Mouse (Mus musculus) liver, postnatal 0 days (tissue): Measurements from ENCODE around the gene Olfr1325.
"Not testable (repeated sequence)": the region's sequence is repeated elsewhere in the genome, so short reads cannot be mapped to it uniquely, and the experiment has no call there.

Experiments
- CTCF ChIP-seq: sonication (generic); IDR thresholded peaks from 2 replicates; pipeline ENCODE4 v1.5.1; 2016; ENCODE audit warnings: antibody characterized with exemption, low read depth
- EP300 ChIP-seq: IDR thresholded peaks from 2 replicates; pipeline ENCODE4 v1.6.1; 2016; ENCODE audit warnings: antibody characterized with exemption, low read depth, mild to moderate bottlenecking

DNA sequence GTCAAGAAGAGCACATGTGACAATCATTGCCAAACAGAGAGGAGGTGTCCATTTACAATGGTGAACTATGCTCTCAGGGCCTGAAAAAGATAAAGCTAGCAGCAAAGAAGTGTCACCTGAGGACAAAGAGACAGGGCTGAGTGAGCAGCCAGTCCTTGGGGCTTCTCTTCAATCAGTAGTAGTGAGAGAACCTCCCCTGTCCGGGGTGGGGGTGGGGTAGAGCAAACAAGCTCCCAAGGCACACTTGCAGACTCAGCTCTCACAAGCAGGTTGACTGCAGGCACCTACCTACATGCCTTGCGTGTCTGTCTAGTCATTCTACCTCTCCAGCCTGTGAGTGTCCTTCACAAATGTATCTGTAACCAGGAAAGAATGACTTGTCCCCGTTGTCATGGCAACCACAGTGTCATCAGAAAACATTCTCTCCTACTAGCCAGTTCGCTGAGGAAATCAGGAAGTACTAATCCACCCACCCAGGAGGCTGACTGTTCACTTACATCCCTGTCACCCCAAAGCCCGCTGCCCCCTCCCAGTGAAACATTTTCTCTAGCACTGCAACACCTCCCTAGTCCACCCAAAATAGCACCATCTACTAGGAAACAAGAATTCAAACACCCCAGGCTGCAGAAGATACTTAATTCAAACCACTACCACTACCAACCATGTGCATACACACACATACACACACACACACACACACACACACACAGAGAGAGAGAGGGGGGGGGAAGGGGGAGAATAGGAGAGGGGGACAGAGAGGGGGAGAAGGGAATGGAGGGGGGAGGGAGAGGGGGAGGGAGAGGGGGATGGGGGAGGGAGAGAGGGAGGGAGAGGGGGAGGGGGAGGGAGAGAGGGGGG lies 53.2 kb downstream of the Olfr1325 start, which contains the start of gene Gm5640:
- not testable (repeated sequence) for TF ChIP-seq CTCF, EP300
